Mouse (Mus musculus) hindbrain, embryonic 14.5 days (tissue): ENCODE results near the gene Ncl. TPM values are rescaled to one million over a fixed set of nuclear protein-coding genes. Genes with fewer than 3 reads are reported as not detected.

Experiments used
- ATAC-seq: fragments of 200-750 bp; cut with Nextera tagmentation; 2 replicates; pipeline ENCODE4 v1.8.0; 2017; ENCODE audit warnings: moderate number of reproducible peaks, mild to moderate bottlenecking, moderate TSS enrichment, moderate library complexity; ENCODE audit not compliant: low FRiP score
- DNase-seq: peaks from one replicate; pipeline ENCODE4 v3.0.0-alpha.2; 2015; ENCODE audit warnings: low spot score
- H3K27ac ChIP-seq: fragments of 300-500 bp; sonication (generic); 2 replicates; pipeline ENCODE4 v1.5.1; 2014; ENCODE audit warnings: mild to moderate bottlenecking, moderate library complexity
- H3K27me3 ChIP-seq: fragments of 300-500 bp; sonication (generic); 2 replicates; pipeline ENCODE4 v1.6.1; 2014; ENCODE audit warnings: mild to moderate bottlenecking, low read length, mixed read lengths; ENCODE audit not compliant: control insufficient read depth, insufficient read depth
- H3K36me3 ChIP-seq: fragments of 300-500 bp; sonication (generic); replicated peaks from 2 replicates; pipeline ENCODE4 v1.6.1; 2014; ENCODE audit not compliant: control insufficient read depth, insufficient read depth
- H3K4me1 ChIP-seq: fragments of 300-500 bp; sonication (generic); replicated peaks from 2 replicates; pipeline ENCODE4 v1.6.1; 2014; ENCODE audit warnings: antibody characterized with exemption, low read length, mixed read lengths; ENCODE audit not compliant: control insufficient read depth, insufficient read depth
- H3K4me2 ChIP-seq: fragments of 300-500 bp; sonication (generic); replicated peaks from 2 replicates; pipeline ENCODE4 v1.6.1; 2014; ENCODE audit warnings: mild to moderate bottlenecking, moderate library complexity
- H3K4me3 ChIP-seq: fragments of 300-500 bp; sonication (generic); replicated peaks from 2 replicates; pipeline ENCODE4 v1.5.1; 2014; ENCODE audit warnings: mild to moderate bottlenecking, low read length
- H3K9ac ChIP-seq: fragments of 300-500 bp; sonication (generic); 2 replicates; pipeline ENCODE4 v1.6.1; 2014
- H3K9me3 ChIP-seq: fragments of 300-500 bp; sonication (generic); 2 replicates; pipeline ENCODE4 v1.6.1; 2016; ENCODE audit warnings: low read length; ENCODE audit not compliant: control insufficient read depth
- WGBS: fragments of 180-500 bp; shearing (Covaris S2); extraction: QIAGEN DNeasy Blood & Tissue Kit; methylation state at CpG from one replicate; pipeline ENCODE4 v1.1.7; 2014; 5-methylcytosine and 5-hydroxymethylcytosine counted together
- polyA plus RNA-seq: library from polyadenylated mRNA; unstranded; fragments of >200 nt; fragmentation: Nextera tagmentation; extraction: Ambion mirVana; gene quantifications from 2 replicates; pipeline ENCODE4 v1.2.1, GENCODE M21; 2014

Gene Ncl
- 144 and 145 TPM in 2 replicates for polyA plus RNA-seq

- Histone ChIP-seq H3K27ac (peak within 1 kb of the TSS; percentile 98), H3K9me3 (no peaks in the 10 kb centered on the region), H3K4me3 (peak within 1 kb of the TSS; percentile 87), H3K9ac (peak within 1 kb of the TSS; percentile 89), H3K27me3 (no peaks in the 10 kb centered on the region), H3K36me3 (peaks cover 35% of the 10 kb centered on the region), H3K4me1 (peaks cover 22% of the 10 kb centered on the region), H3K4me2 (peak within 1 kb of the TSS; percentile 81)
- ATAC-seq (peak; percentile 98), DNase-seq (peak; percentile 97)
- under 1% methylated on average over 99 of the region's 102 CpGs for WGBS
These were observed at the start of gene Ncl for GRCm38 (mm10) chr1:86358906-86359797. Gene Ncl, minus strand, starts transcription at chr1:86359400.

GRCm38 (mm10) chr1:86408515-86408914, 49.3 kb upstream of the Ncl start:
- no peaks in the 10 kb centered on the region for H3K4me1 ChIP-seq
- no peaks in the 10 kb centered on the region for H3K9me3 ChIP-seq
- H3K27me3 ChIP-seq: no peaks in the 10 kb centered on the region
- H3K4me3 ChIP-seq: no peak overlapping the region
- H3K36me3 ChIP-seq: no peaks in the 10 kb centered on the region
- no peak for ATAC-seq
- no peak overlapping the region for H3K27ac ChIP-seq
- H3K4me2 ChIP-seq: no peak overlapping the region
- 70% methylated on average over 10 of the region's 10 CpGs for WGBS
- DNase-seq: no peak
- H3K9ac ChIP-seq: no peak overlapping the region

DNA sequence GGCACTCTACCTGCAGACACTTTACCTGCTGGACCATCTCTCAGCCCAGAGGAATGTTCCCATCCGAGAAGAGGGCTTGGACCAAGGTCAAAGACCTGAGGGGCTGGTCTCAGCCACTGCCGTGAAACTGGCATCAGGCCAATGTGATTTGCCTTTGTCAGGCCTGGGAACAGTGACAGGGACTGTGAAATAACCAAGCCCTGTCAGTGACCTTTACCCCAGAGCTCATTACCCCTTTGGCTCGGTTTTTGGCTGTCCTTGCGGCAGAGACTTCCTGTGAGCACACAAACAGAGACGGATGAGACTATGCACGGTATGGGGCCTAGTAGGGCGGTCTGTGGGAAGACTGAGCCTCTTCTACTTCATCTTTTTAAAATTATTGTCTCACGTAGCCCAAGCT, 47.7 kb upstream of the Ncl start:
- Histone ChIP-seq H3K36me3 (no peaks in the 10 kb centered on the region), H3K4me3 (no peak overlapping the region), H3K27ac (no peak overlapping the region), H3K9ac (no peak overlapping the region), H3K4me2 (no peak overlapping the region), H3K4me1 (no peaks in the 10 kb centered on the region), H3K9me3 (no peaks in the 10 kb centered on the region), H3K27me3 (no peaks in the 10 kb centered on the region)
- 56% methylated on average over 8 of the region's 8 CpGs for WGBS
- DNase-seq (no peak), ATAC-seq (no peak)

DNA sequence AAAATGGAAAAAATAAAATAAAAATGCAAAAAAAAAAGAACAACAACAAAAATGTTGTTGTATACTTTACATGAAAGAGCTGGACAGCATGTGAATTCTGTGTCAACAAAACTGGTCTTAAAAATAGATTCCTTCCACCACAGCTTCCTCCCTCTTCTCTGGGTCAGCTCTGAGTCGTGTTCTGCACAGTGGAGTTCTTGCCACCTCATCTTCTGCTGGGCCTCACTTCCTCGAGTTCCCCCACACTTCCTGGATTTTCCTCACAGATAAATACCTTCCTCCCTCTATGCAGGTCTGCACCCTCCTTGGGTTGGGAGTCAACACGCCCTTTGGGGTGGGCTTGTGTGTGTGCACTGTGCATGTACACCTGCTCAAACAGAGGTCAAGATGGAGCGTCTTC, 47.1 kb upstream of the Ncl start:
- Histone ChIP-seq H3K36me3 (no peaks in the 10 kb centered on the region), H3K9me3 (no peaks in the 10 kb centered on the region), H3K4me3 (no peak overlapping the region), H3K4me1 (no peaks in the 10 kb centered on the region), H3K9ac (no peak overlapping the region), H3K27me3 (no peaks in the 10 kb centered on the region), H3K4me2 (no peak overlapping the region), H3K27ac (no peak overlapping the region)
- 83% methylated on average over 4 of the region's 4 CpGs for WGBS
- no peak for ATAC-seq
- DNase-seq: no peak

- no peak for ATAC-seq
- H3K36me3 ChIP-seq: no peaks in the 10 kb centered on the region
These were observed 45.6 kb upstream of the Ncl start for GRCm38 (mm10) chr1:86404834-86405233.

DNA sequence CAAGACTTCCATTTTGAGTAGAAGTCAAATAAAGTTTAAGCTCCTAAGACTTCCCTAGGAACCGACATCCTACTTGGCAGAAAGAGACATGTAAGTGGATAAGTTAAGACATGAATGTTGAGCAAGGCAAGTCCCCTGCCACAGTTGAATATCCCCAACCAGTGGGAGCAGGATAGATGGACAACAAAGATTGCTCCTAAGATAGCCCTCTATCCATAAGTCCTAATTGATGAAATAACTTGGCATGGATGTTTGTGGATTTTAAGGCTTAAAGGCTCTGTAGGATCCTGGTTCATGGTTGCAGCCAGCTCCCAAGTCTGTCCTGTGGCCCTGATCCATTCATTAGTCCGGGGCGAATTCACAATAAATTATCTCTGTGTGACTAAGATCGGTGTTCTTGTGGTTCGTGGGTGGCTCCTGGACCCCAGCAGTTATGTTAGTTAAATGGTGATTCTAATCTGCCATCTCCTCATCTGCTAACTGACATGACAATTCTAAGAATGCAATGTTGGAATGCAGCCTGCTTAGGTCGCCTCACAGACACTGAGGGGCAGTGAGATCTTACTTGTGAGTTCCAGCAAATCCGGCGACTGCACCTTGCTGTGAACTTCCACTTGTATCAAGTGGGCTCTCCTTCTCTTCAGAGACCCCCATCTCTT, 41.0 kb upstream of the Ncl start:
- Histone ChIP-seq H3K27me3 (no peaks in the 10 kb centered on the region), H3K27ac (no peak overlapping the region), H3K4me1 (no peaks in the 10 kb centered on the region), H3K9ac (no peak overlapping the region), H3K36me3 (no peaks in the 10 kb centered on the region), H3K4me2 (no peak overlapping the region), H3K9me3 (no peaks in the 10 kb centered on the region), H3K4me3 (no peak overlapping the region)
- no peak for DNase-seq
- 78% methylated on average over 8 of the region's 8 CpGs for WGBS
- no peak for ATAC-seq

More at GRCm38 (mm10) chr1:86404834-86405233, 45.6 kb upstream of the Ncl start:
- Histone ChIP-seq H3K27ac (no peak overlapping the region), H3K4me2 (no peak overlapping the region), H3K27me3 (no peaks in the 10 kb centered on the region), H3K4me3 (no peak overlapping the region), H3K9me3 (no peaks in the 10 kb centered on the region), H3K9ac (no peak overlapping the region), H3K4me1 (no peaks in the 10 kb centered on the region)
- DNase-seq: no peak
- WGBS: 62% methylated on average over 5 of the region's 5 CpGs

GRCm38 (mm10) chr1:86399322-86399721, 40.1 kb upstream of the Ncl start:
- Histone ChIP-seq H3K4me2 (no peak overlapping the region), H3K4me3 (no peak overlapping the region), H3K9me3 (no peaks in the 10 kb centered on the region), H3K4me1 (no peaks in the 10 kb centered on the region), H3K27me3 (no peaks in the 10 kb centered on the region), H3K36me3 (no peaks in the 10 kb centered on the region), H3K27ac (no peak overlapping the region), H3K9ac (no peak overlapping the region)
- ATAC-seq (no peak), DNase-seq (no peak)
- WGBS: 90% methylated on average over 3 of the region's 3 CpGs

DNA sequence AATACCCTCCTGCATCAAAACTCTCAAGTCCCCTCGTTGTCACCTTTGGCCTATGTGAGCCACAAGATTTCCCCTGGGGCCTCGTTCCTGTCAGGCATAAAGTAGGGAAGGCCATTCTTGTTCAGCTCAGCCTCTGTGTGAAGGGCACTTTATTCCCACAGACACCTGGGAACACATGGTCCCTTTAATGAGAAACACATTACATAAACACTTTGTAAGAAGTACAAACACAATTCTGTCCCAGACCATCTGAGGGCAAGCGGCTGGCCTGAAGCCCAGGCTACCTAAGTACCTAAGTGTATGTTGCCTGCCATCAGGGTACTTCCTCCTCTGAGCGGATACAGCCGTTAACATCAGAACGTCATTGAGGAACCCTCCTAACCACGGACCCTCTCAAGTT, 39.0 kb upstream of the Ncl start:
- no peaks in the 10 kb centered on the region for H3K36me3 ChIP-seq
- DNase-seq: no peak

DNA sequence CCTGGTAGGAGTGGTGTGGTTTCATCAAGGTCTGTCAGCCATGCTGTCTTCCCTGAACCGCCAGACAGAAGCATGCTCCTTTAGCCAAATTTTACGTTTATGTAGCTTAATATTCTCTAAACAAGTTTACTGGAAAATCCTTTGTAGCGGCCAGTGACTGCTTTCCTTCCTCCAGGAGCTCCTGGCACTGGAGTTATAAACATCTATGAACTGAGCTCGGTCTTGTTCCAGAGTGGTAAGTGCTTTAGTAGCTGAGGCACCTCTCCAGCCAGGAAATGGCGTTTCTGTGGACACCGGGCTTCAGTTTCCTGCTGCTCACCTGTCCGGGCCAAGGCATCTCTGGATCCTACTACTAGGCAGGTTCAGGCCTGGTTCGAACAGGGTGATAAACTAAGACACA, 38.4 kb upstream of the Ncl start:
- 81% methylated on average over 8 of the region's 8 CpGs for WGBS
- Histone ChIP-seq H3K4me2 (no peak overlapping the region), H3K9me3 (no peaks in the 10 kb centered on the region)

More for the DNA sequence above, 39.0 kb upstream of the Ncl start:
- ATAC-seq: no peak
- Histone ChIP-seq H3K9ac (no peak overlapping the region), H3K4me3 (no peak overlapping the region), H3K27me3 (no peaks in the 10 kb centered on the region), H3K4me1 (no peaks in the 10 kb centered on the region), H3K9me3 (no peaks in the 10 kb centered on the region), H3K4me2 (no peak overlapping the region), H3K27ac (no peak overlapping the region)
- WGBS: 80% methylated on average over 7 of the region's 7 CpGs

More for the DNA sequence above, 38.4 kb upstream of the Ncl start:
- Histone ChIP-seq H3K4me3 (no peak overlapping the region), H3K27me3 (no peaks in the 10 kb centered on the region), H3K36me3 (no peaks in the 10 kb centered on the region), H3K9ac (no peak overlapping the region), H3K4me1 (no peaks in the 10 kb centered on the region), H3K27ac (no peak overlapping the region)
- DNase-seq (no peak), ATAC-seq (no peak)
